Mouse (Mus musculus) kidney, embryonic 16.5 days (tissue): ENCODE data around the gene Pip4k2b. TPM values are rescaled to one million over a fixed set of nuclear protein-coding genes. Genes with fewer than 3 reads are reported as not detected.
"Not testable (repeated sequence)": the region's sequence is repeated elsewhere in the genome, so short reads cannot be mapped to it uniquely, and the experiment has no call there.

ENCODE experiments used
- ATAC-seq: fragments of 200-750 bp; cut with Nextera tagmentation; 2 replicates; pipeline ENCODE4 v1.8.0; 2017; ENCODE audit warnings: moderate TSS enrichment; ENCODE audit not compliant: low FRiP score, low TSS enrichment
- H3K27ac ChIP-seq: fragments of 300-500 bp; sonication (generic); 2 replicates; pipeline ENCODE4 v1.5.1; 2014; ENCODE audit warnings: low read length
- H3K27me3 ChIP-seq: fragments of 300-500 bp; sonication (generic); 2 replicates; pipeline ENCODE4 v1.6.1; 2014; ENCODE audit warnings: low read length, control low read depth, mixed read lengths; ENCODE audit not compliant: insufficient read depth
- H3K36me3 ChIP-seq: fragments of 300-500 bp; sonication (generic); 2 replicates; pipeline ENCODE4 v1.6.1; 2014; ENCODE audit warnings: low read length, control low read depth, mixed read lengths; ENCODE audit not compliant: insufficient read depth
- H3K4me1 ChIP-seq: fragments of 300-500 bp; sonication (generic); 2 replicates; pipeline ENCODE4 v1.6.1; 2014; ENCODE audit warnings: low read length, control low read depth, mixed read lengths; ENCODE audit not compliant: insufficient read depth
- H3K4me2 ChIP-seq: fragments of 300-500 bp; sonication (generic); replicated peaks from 2 replicates; pipeline ENCODE4 v1.6.1; 2014; ENCODE audit warnings: low read depth, low read length
- H3K4me3 ChIP-seq: fragments of 300-500 bp; sonication (generic); 2 replicates; pipeline ENCODE4 v1.5.1; 2014; ENCODE audit warnings: mild to moderate bottlenecking, low read length
- H3K9ac ChIP-seq: fragments of 300-500 bp; sonication (generic); replicated peaks from 2 replicates; pipeline ENCODE4 v1.6.1; 2014; ENCODE audit warnings: low read length
- H3K9me3 ChIP-seq: fragments of 300-500 bp; sonication (generic); 2 replicates; pipeline ENCODE4 v1.6.1; 2016; ENCODE audit warnings: low read length, control low read depth
- WGBS: fragments of 180-500 bp; shearing (Covaris S2); extraction: QIAGEN DNeasy Blood & Tissue Kit; methylation state at CpG from one replicate; pipeline ENCODE4 v1.1.7; 2014; 5-methylcytosine and 5-hydroxymethylcytosine counted together
- polyA plus RNA-seq: library from polyadenylated mRNA; unstranded; fragments of >200 nt; fragmentation: Nextera tagmentation; extraction: Ambion mirVana; gene quantifications from 2 replicates; pipeline ENCODE4 v1.2.1, GENCODE M21; 2015

The Pip4k2b gene
- 1.7 and 1.8 TPM in 2 replicates for polyA plus RNA-seq

- peak within 1 kb of the TSS; percentile 64 for H3K4me3 ChIP-seq
- peak within 1 kb of the TSS; percentile 87 for H3K4me2 ChIP-seq
- H3K4me1 ChIP-seq, result peaks cover 34% of the 10 kb centered on the region
- peak within 1 kb of the TSS; percentile 96 for H3K27ac ChIP-seq
- ATAC-seq, result peak; percentile 30; the same call in 1 of the 2 replicates
- H3K9ac ChIP-seq, result peak within 1 kb of the TSS; percentile 88
- peaks cover 21% of the 10 kb centered on the region; the same call in 1 of the 2 replicates for H3K36me3 ChIP-seq
- no peaks in the 10 kb centered on the region for H3K27me3 ChIP-seq
- H3K9me3 ChIP-seq, result no peaks in the 10 kb centered on the region
- under 1% methylated on average over 60 of the region's 63 CpGs for WGBS
Observed at GRCm38 (mm10) chr11:97744063-97744717, at the start of gene Pip4k2b. TSS of gene Pip4k2b (minus strand) at chr11:97744704.

GRCm38 (mm10) chr11:97793165-97793564 lies 48.7 kb upstream of the Pip4k2b start:
- no peak for ATAC-seq

DNA sequence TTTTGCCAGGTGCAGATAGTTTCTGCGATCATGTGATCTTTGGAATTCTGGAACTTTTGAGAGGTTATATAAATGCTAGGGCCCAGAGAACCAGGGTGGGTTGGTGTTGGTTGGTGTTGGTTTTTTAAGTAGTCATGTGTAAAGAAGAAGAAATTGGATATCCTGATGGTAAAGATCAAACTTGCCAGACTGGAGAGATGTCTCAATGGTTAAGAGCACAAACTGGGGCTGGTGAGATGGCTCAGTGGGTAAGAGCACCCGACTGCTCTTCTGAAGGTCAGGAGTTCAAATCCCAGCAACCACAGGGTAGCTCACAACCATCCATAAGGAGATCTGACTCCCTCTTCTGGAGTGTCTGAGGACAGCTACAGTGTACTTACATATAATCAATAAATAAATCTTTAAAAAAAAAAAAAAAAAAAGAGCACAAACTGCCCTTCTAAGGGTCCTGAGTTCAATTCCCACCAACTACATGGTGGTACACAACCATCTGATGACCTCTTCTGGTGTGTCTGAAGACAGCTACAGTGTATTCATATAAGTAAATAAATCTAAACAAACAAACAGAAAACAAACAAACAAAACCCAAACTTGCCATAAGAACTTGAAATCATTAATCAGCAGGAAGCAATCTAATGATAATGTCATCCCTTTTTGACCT lies 46.4 kb upstream of the Pip4k2b start:
- not testable (repeated sequence) for H3K4me1 ChIP-seq, H3K27ac ChIP-seq, H3K9ac ChIP-seq, H3K4me2 ChIP-seq, H3K9me3 ChIP-seq, H3K36me3 ChIP-seq, H3K4me3 ChIP-seq, H3K27me3 ChIP-seq, ATAC-seq
- 70% methylated on average over 2 of the region's 2 CpGs for WGBS

More at GRCm38 (mm10) chr11:97793165-97793564, 48.7 kb upstream of the Pip4k2b start:
- Histone ChIP-seq H3K9ac (no peak overlapping the region), H3K27me3 (no peaks in the 10 kb centered on the region), H3K4me3 (no peak overlapping the region), H3K36me3 (no peaks in the 10 kb centered on the region), H3K4me2 (no peak overlapping the region), H3K9me3 (0 out of 2 replicates have a peak, but pooled peaks cover 2% of the 10 kb centered on the region), H3K4me1 (peaks cover 1% of the 10 kb centered on the region), H3K27ac (no peak overlapping the region)
- WGBS, result 16% methylated on average over 2 of the region's 2 CpGs

DNA sequence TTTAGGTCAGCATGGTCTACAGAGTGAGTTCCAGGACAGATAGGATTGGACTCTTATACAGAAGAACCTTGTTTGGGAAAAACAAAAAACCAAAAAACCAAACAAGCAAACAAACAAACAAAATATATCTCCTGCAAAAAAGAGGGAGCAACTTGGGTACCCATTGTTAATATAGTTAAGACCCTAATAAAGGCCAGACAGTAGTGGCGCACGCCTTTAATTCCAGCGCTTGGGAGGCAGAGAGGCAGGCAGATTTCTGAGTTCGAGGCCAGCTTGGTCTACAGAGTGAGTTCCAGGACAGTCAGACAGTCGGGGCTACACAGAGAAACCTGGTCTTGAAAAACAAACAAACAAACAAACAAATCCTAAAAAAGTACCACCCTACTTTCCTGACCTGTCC lies 45.2 kb upstream of the Pip4k2b start:
- Histone ChIP-seq H3K4me2 (no peak overlapping the region), H3K27me3 (no peaks in the 10 kb centered on the region), H3K27ac (no peak overlapping the region), H3K4me3 (no peak overlapping the region), H3K9me3 (0 out of 2 replicates have a peak, but pooled peaks cover 2% of the 10 kb centered on the region), H3K36me3 (no peaks in the 10 kb centered on the region), H3K9ac (no peak overlapping the region), H3K4me1 (no peaks in the 10 kb centered on the region)
- WGBS, result 90% methylated on average over 5 of the region's 5 CpGs
- no peak for ATAC-seq

DNA sequence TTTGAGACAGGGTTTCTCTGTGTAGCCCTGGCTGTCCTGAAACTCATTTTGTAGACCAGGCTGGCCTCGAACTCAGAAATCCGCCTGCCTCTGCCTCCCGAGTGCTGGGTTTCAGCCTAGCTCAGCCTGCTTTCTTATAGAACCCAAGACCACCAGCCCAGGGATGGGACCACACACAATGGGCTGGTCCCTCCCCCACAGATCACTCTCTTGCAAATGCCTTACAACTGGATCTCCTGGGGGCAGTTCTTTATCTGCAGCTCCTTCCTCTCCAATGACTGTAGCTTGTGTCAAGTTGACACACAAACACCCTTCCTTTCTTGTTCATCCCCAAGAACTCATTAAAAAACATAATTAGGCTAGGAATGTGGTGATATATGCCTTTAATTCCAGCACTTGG lies 43.5 kb upstream of the Pip4k2b start:
- H3K9me3 ChIP-seq, result no peaks in the 10 kb centered on the region
- no peak overlapping the region for H3K9ac ChIP-seq
- 0 out of 2 replicates have a peak, but pooled peaks cover 2% of the 10 kb centered on the region for H3K4me1 ChIP-seq
- H3K27ac ChIP-seq, result no peak overlapping the region
- no peaks in the 10 kb centered on the region for H3K36me3 ChIP-seq
- ATAC-seq, result no peak
- no peak overlapping the region for H3K4me2 ChIP-seq
- WGBS, result 90% methylated on average over 3 of the region's 3 CpGs
- H3K27me3 ChIP-seq, result no peaks in the 10 kb centered on the region
- H3K4me3 ChIP-seq, result no peak overlapping the region

DNA sequence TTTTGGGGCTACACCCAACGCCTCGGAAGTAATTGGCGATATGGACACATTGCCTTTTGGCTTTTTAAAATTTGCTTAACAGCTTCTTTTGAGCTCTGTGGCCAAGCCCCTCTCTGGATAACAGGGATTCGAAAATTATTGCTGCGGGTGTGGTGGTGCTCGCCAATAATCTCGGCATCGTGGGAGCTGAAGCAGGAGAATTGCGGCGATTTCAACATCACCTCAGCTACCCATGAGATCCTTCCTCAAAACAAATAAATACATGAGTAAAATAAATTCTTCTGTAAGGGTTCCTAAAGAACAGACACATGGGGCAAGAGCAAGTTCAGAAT lies 38.0 kb upstream of the Pip4k2b start:
- peaks cover 38% of the 10 kb centered on the region for H3K36me3 ChIP-seq
- peak; percentile 43; the same call in 1 of the 2 replicates for ATAC-seq
- under 1% methylated on average over 10 of the region's 10 CpGs for WGBS
- H3K27ac ChIP-seq, result peak overlapping the region; percentile 95
- H3K4me2 ChIP-seq, result peak overlapping the region; percentile 72
- H3K9ac ChIP-seq, result peak overlapping the region; percentile 99
- H3K4me3 ChIP-seq, result peak overlapping the region; percentile 100
- H3K4me1 ChIP-seq, result peaks cover 21% of the 10 kb centered on the region
- H3K27me3 ChIP-seq, result no peaks in the 10 kb centered on the region
- no peaks in the 10 kb centered on the region for H3K9me3 ChIP-seq

DNA sequence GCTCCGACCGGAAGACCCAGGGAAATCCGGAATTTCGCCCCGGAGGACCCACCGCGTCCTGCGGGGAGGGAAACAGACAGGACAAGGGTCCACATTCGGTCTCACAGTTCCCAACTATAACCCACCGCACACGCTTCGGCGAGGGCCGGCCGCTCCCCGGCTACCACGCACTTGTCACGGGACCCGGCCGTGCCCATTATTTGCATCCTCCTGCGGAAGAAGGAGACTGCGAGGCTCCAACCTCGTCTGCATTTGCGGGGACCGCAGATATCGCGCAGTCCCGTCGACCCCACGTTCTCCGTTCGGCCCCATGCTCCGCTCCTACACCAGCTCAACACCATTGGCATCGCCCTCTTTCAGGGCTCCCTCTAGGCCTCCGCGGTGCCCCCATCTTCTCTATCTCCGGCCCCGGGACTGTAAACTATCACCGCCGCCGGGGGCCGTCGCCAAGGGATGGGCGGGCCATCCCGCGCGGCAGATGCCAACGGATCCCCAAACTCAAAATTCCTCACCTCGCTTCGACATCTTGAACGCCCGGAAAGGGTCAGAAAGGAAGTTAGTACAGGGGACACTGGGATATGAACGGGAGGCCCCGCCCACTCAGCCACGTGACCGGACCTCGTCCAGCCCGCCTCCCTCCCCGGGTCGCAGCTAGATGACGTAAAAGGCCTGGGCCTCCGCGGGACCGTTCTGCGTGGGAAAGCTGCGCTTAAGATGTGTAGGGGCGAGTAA lies 37.5 kb upstream of the Pip4k2b start, which contains the start of gene Rpl23:
Gene Rpl23 (minus strand): TSS at position 606 of the 732 bp plus-strand sequence.
- Histone ChIP-seq H3K36me3 (peaks cover 43% of the 10 kb centered on the region), H3K4me3 (peak within 1 kb of the TSS; percentile 100), H3K4me2 (peak within 1 kb of the TSS; percentile 75), H3K27me3 (no peaks in the 10 kb centered on the region), H3K4me1 (peaks cover 21% of the 10 kb centered on the region), H3K9ac (peak within 1 kb of the TSS; percentile 99), H3K9me3 (no peaks in the 10 kb centered on the region), H3K27ac (peak within 1 kb of the TSS; percentile 95)
- under 1% methylated on average over 67 of the region's 67 CpGs for WGBS
- peak; percentile 93 for ATAC-seq

DNA sequence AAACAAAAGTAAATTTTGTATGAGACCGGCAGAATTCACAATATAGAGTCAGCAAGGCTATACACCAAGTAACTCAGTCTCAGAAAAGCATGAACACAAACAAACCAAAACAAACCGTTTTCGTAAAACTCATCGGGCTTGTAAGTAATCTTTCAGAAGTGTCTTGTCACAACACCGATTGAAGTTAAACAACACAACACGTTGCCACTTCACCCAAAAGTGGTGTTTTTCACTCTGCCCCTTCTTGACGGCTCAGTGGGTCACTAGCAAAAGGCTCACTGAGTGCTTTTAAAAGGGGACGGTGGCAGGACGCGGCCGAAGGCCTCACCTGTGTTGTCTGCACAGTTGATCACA lies 37.0 kb upstream of the Pip4k2b start:
- H3K4me1 ChIP-seq, result peaks cover 21% of the 10 kb centered on the region
- ATAC-seq, result no peak
- under 1% methylated on average over 11 of the region's 11 CpGs for WGBS
- peak overlapping the region; percentile 99 for H3K9ac ChIP-seq
- peak overlapping the region; percentile 75 for H3K4me2 ChIP-seq
- peak overlapping the region; percentile 95 for H3K27ac ChIP-seq
- no peaks in the 10 kb centered on the region for H3K27me3 ChIP-seq
- peak overlapping the region; percentile 100 for H3K4me3 ChIP-seq
- no peaks in the 10 kb centered on the region for H3K9me3 ChIP-seq
- H3K36me3 ChIP-seq, result peaks cover 48% of the 10 kb centered on the region

DNA sequence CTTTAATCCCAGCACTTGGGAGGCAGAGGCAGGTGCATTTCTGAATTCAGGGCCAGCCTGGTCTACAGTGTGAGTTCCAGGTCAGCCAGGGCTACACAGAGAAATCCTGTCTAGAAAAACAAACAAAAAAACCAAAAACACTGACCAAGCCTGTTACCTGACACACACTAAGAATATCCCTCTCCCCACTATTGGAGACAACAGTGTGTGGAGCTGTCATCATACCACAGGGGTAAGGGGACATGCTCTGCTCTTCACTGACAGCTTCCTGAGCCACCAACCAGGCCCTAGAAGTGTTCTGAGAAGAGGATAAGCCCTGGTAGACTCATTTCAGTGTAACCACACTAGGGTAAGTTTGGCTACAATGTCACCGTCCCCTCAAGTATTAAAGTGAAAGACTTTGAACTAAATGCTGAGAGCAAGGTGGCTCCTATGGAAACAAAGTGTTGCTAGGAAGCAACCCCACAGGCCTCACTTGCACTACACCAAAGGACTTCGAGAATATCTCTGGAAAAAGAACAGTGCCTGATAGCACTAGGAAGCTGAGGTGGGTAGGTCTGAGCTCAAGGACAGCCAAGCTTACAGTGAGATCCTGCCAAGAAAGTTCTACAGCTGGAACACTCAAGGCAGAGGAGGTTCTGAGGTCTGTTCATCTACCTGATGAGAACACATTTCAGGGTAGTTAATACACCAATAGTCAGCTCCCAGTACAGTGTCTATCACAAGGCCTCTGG lies 35.6 kb upstream of the Pip4k2b start:
- peaks cover 21% of the 10 kb centered on the region for H3K4me1 ChIP-seq
- 78% methylated on average over 2 of the region's 2 CpGs for WGBS
- H3K9ac ChIP-seq, result peak overlapping the region; percentile 99
- peak overlapping the region; percentile 100 for H3K4me3 ChIP-seq
- H3K4me2 ChIP-seq, result peak overlapping the region; percentile 75
- H3K27me3 ChIP-seq, result no peaks in the 10 kb centered on the region
- ATAC-seq, result no peak
- peaks cover 58% of the 10 kb centered on the region for H3K36me3 ChIP-seq
- H3K9me3 ChIP-seq, result no peaks in the 10 kb centered on the region
- no peak overlapping the region for H3K27ac ChIP-seq
